Mouse (Mus musculus) layer of hippocampus, postnatal 14 days (tissue): ENCODE results near the gene Sez6l2. TPM values are rescaled to one million over a fixed set of nuclear protein-coding genes. Genes with fewer than 3 reads are reported as not detected.

Experiments used
- DNase-seq, 2 experiments: peaks; one replicate each; pipeline ENCODE4 v3.0.0; 2021 to 2022; ENCODE audit warnings: low spot score in 2 of 2, mixed read lengths in 1 of 2
- total RNA-seq, 2 experiments: library from RNA; stranded (reverse); gene quantifications; 2 replicates each; pipeline ENCODE4 v1.2.3; 2021

Sez6l2 gene
- total RNA-seq, 2 experiments from 2014 or later: 316 to 335 TPM

DNA sequence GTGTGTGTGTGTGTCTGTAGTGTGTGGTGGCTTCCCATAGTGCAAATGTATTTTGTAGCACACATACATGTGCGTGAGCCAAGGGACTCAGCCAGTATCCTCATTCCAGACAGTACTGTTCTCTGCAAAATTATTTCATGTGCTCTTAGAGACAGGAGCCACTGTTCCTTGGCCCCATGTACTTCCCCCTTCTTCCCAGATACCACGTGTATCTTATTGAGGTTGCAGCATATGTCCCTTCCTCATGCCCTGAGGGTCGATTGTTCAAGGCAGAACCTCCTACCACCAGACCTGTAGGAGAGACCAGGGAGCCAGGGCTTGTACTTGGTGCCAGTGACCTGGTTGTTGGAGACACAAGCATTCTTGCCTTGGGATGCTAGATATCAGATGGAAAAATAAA, 4.8 kb downstream of the Sez6l2 start:
- no peak for DNase-seq

DNA sequence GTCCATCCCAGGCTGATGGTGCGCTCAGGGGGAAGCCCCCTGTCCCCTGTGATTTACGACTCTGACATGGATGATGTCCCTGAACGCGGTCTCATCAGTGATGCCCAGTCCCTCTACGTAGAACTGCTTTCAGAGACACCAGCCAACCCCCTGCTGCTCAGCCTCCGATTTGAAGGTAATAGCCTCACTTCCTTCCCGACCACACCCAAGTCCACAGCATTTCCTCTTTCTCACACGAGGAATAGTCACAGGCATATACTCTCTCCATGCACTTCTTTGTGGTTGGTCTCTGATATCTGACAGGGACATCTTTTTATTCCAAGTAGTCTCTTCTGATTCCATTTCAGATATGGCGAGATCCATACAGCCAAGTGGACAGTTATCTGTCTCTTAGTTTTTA, 9.4 kb downstream of the Sez6l2 start:
- DNase-seq: no peak

DNA sequence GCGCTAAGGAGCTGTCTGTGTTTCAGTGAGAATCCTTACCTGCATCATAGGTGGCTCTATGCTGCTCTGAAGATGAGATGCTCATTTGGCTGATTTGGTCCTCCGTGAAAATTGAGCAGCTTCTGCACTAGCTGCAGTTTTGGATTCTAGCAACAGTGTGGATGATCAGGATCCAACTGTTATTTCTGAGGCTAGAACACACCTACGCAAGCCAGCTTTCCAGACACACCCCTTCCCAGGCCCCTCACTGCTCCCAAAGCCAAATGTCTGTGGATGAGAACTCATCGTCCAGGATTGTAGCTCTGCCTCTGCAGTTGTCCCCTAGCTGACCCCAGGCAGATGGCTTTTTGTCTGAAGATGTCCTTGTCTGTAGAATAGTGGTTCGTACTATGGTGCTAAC, 10.7 kb downstream of the Sez6l2 start:
- no peak for DNase-seq

DNA sequence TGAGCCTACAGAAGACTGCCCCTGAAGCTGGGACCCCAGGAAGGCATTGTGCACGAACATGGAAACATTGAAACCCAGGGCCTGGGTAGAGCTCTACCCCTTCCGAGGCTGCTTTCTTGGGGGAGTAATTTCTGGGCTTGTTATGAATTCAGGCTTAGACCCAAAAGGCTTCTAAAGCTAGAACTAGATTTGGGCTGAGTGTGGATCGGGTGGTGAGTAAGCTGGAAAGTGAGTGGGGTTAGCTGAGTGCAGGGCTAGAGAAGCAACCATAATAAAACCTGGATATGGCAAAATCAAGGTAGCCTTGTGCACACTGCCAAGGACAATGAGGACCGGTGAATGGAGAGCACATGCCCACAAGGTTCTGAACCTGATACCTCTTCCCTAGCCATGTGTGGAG, 11.6 kb downstream of the Sez6l2 start:
- DNase-seq: no peak

DNA sequence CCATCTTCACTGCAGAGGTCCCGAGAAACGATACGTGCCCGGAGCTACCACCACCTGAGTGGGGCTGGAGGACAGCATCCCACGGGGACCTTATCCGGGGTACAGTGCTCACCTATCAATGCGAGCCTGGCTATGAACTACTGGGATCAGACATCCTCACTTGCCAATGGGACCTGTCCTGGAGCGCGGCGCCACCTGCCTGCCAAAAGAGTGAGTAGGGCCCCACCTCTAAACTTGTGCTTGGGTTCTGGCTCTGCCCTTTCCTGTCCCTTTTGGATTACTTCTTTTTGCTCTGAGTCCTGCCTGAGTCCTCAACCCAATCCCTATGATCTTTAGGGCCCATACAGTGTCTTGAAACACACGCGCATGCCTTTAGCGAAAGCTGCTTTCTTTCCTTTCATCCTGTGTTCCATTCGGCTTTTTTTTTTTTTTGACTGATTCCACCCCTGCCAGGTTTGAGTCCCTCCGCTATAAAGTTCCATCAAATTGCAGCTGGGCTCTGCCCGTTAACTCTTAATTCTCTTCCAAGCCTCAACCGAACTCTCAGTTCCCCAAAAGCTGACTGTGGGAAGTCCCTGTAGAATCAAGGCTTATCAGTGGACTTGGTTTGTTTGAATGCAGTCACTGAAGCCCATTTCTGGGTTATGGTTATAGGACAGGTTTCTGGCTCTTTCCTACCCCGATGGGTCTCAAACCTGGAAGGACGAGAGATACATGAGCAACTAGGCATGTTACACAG, 13.4 kb downstream of the Sez6l2 start:
- no peak for DNase-seq

DNA sequence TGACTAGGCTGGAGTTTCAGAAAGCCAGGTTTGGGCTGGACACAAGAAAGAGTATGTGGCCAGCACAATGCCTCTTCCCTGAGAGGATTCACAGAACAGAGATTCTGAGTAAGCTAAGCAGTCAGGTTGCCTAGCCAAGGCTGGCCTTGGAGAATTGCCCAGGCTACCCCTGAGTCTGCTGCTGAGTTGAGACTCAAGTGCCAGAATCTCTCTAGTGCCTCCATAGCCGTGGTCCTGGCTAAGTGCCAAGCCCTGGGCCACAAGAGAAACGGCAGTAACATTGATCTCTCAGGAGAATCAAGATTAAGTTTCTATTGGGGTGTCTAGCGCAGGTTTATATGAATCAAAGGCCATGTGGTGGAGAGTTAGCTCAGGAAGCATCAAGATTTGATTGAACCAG, 15.2 kb downstream of the Sez6l2 start:
- DNase-seq: no peak

DNA sequence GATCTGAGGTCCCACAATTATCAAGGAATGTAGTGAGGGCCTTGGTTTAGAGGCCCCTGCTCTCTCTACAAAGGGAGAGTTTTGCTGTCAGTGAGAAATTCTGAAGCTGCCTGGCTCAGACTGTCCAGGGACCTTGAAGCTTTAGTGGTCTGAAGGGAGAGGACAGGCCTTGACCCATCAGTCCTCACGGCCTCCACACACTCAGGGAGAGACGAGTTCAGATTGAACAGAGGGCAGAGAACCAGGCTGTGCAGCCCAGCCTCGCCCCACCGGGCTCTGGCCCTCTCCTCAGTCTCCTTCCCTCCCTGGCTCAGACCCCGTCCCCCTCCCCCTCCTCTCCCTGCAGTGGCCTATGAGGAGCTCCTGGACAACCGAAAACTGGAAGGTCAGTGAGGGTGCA, 17.0 kb downstream of the Sez6l2 start:
- no peak for DNase-seq

DNA sequence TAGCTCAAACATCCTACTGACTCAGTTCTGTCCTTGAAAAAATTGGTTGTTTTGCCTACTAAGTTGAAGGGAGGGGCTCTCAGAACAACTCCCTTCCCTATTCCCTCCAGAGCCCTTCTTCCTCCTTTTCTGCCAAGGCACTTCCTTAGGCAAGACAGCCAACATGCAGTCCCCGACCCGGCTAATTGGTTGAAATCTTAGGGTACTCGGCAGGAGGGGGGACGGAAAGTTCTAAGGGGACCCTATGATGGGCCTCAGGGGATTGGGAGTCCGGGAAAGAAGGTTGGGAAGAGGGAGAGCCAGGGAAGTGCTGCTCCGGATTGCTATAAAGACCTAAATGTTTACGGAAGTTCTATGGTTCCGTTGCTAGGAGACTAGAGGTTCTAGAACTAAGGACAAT, 25.1 kb downstream of the Sez6l2 start:
- DNase-seq: no peak

DNA sequence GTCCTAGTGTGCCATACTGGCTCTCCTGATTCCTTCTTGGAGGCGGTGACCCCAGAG, 25.4 kb downstream of the Sez6l2 start, which contains the start of gene Cdipt:
TSS of gene Cdipt (plus strand) at position 22 of the 57 bp plus-strand sequence.
- DNase-seq: no peak

DNA sequence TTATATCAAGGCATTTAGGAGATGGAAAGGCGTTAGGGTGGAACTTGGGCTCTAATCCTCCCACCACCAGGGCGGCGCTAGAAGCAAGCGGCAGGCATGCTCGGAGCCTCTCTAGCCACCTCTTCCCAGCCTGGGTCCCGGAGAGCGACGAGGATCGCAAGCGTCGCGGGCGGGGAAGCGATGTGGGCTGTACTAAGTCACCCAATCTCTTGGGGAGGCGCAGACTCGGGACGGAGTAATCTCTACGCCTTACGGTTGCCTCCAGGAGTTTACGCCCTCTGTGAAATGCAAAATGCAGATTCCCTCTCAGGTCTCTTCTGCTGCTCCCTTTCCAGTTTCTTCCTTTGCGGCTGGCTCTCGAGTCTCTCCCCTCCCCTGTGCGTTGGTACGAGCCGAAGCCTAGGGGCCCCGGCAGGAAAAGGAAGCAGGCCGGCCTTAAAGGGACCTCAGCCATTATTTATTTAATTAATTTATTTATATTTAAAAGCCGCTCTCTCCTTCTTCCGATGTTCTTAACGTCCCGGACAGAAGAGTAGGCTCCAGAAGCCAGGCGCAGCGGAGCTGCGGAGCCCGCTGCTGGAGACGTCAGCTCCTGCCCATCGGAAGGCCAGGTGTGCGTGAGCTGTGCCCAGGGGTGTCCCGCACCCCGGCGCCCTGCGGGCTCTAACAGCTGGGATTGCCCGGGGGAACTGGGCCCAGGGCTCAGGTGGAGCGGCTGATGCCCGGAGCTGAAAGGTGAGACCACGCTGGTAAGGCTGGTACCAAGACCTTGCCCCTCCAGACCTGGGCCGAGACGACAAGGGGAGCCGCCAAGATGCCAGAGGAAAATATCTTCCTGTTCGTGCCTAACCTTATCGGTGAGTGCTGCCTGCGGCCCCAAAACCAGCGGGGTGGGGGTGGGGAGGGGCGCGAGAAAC, 25.8 kb downstream of the Sez6l2 start, which contains the start of gene Cdiptos:
TSS of gene Cdiptos (minus strand) at position 149 of the 917 bp plus-strand sequence.
- DNase-seq: peak; percentile 96

DNA sequence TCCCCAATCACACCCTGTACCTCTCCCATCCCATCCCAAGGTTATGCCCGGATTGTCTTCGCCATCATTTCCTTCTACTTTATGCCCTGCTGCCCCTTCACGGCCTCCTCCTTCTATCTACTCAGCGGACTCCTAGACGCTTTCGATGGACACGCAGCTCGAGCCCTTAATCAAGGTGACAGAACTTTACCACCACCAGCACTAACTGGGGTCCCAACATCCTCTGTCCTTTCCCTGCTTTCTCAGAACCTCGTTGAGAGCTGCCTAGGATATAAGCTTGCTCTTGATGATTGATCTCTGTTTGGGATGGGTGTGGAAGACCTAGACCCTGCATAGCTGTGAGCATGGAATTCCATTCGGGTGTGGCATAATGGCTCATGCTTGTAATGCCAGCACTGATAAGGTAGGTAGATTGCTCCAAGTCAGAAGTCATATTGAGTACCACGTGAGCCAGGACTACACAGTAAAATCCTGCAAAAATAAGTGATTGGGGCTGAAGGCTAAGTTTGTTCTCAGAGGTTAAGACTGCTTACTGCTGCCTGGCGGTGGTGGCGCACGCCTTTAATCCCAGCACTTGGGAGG, 26.6 kb downstream of the Sez6l2 start:
- DNase-seq: no peak

DNA sequence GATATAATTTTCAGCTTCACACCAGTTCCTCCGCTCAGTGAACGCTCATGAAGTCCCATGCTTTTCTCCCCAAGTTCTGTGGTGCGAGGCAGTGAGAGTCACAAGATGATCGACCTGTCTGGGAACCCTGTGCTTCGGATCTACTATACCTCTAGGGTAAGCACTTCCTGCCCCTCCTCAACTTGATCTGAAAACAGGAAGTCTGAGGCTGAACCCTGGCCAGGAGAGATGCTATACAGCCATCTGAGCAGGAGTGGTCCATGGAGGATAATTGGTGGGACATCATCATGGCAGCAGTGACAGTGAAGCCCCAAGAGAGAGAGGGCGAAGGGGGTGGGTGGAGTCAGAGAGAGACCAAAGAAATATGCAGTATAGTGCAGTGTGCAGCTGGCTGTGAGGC, 28.5 kb downstream of the Sez6l2 start:
- DNase-seq: no peak

DNA sequence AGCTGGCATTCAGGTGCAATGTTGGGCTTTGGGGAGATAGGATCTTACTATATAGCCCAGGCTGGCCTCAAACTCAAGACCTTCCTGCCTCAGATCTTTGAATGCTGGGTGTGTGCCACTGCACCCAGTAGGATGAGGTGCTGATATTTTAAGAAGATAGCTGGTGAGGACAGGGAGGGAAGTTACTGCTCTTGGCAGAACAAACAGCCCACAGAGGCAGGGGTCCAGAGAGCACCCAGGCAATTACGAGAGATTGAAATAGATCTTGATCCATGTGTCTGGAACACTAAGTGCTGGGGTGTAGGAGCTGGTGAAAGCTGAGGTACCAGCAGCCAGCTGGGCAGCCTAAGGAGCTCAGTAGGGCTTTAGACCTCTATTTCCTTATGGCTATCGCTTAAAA, 31.2 kb downstream of the Sez6l2 start:
- DNase-seq: no peak

DNA sequence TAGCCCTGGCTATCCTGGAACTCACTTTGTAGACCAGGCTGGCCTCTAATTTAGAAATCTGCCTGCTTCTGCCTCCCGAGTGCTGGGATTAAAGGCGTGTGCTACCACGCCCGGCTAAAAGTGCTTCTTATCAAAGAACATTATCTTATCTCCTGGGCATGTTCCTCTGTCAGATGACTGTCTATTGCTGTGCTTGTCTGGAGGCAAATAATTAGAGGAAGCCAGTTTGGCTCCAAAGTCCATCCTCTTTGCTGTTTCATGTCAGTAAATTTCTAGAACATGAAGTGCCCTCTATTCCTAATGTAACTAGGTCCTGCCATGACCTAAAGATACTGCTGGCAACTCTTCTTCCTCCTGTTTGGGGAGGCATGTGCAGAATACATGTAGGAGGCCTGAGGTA, 31.7 kb downstream of the Sez6l2 start:
- DNase-seq: no peak

DNA sequence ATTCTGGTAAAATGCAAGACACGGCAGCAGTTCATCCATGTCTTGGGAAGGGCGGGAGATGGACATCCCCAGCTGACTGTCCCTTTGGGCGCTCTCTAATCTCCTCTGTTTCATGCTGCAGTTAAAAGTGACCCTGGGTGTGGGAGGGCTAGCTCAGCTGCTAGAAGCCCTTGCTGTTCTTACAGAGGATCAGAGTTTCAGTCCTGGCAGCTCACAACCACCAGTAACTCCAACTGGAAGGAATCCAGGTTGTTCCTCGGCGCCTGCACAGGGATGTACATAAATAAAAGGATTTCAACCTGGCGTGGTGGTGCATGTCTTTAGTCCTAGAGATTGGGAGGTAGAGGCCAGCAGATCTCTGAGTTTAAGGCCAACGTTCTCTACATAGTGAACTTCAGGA, 32.8 kb downstream of the Sez6l2 start:
- DNase-seq: no peak

DNA sequence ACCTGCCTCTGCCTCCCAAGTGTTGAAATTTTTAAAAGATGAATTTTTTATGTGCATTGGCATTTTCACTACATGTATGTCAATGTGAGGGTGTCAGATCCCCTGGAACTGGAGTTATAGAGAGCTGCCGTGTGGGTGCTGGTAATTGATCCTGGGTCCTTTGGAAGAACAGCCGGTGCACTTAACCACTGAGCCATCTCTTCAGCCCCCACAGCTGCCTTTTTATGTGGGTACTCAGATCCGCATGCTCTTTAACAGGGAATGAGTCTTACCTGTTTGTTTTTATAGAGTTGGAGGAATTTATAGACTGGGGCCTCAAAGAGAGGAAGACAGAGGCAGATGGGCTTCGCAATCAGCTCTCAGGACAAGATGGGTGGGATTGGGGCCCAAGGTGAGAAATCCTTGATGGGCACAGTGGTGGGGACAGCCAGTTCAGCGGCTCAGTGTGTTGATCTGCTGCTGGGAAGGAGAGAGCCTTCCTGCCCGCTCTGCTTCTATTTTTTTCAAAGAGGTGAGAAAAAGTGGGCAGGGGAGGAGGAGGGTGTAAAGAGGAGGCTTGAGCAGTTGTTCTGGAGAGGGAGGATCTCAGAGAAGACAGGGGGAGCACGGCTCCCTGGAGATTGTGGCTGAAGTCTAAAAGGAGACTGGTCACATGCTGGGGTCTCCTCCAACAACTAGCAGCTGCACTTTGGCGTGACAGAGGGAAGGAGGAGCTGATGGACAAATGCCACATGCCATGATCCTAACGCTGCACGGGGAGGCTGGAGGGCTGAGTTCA, 34.5 kb downstream of the Sez6l2 start:
- no peak for DNase-seq

DNA sequence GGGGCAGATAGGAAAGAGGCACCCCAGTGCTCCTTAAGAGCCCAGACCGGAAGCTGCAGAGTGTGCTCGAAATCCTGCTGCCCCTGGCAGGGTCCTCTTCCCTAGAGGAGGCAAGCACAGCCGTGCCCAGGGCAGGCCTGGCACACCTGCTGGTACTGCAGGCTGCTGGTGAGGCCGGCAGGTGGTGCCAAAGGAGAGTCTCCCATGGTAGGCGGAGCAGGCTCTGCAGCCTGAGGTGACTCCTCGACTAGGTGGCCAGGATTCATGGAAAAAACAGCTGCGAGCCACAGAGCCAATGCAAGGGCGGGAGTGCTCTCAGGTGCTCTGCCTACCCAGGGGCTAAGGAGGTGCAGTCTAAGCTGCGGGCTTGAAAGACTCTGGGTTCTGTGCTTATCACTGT, 36.0 kb downstream of the Sez6l2 start:
- DNase-seq: peak; percentile 26 to 43

DNA sequence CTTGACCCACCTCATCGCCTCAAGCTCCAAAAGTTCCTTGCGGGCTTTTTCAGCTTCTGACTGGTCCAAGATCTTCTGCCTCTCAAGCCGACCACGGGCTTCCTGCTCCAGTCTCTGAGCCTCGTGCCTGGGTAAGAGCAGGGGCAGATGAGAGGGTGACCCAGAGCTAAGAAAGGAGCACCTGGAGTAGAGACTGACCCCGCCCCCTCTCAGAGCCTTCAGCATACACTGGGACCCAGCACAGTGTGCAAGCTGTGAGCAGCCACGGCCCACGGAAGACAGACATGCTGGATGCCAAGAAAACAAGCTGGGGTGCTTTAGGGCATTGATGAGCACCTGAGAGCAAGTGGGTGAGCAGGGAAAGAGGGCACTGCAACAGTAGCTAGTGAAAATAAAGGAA, 38.5 kb downstream of the Sez6l2 start:
- DNase-seq: no peak

DNA sequence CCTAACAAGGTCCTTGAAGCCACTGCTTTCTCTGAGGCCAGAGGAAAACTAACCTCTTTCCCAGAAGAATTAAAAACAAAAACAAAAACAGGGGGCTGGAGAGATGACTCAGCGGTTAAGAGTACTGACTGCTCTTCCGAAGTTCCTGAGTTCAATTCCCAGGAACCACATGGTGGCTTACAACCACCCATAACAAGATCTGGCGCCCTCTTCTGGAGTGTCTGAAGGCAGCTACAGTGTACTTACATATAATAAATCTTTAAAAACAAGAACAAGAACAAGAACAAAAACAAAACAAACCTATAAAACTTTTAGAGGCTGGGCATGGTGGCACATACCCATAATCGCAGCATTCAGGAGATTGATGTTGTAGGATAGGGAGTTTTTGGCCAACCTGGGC, 46.1 kb downstream of the Sez6l2 start:
- no peak for DNase-seq

DNA sequence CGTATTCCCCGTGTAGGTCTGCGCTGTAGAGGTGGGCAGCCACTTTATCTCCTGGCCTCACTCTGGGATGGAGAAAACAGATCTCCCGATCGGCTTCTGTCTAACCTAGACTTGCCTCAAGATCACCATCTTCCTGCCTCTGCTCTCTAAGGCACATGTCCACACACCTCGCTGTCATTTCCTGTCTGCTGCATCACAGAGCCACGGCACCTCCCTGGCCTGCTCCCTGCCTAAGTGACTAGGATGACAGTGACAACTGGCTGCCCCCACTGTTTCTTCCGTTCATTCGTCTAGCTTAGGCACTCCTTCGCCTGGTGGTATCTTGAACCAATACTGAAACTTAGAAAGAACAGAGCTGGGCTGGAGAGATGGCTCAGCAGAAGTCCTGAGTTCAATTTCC, 49.2 kb downstream of the Sez6l2 start:
- DNase-seq: no peak

DNA sequence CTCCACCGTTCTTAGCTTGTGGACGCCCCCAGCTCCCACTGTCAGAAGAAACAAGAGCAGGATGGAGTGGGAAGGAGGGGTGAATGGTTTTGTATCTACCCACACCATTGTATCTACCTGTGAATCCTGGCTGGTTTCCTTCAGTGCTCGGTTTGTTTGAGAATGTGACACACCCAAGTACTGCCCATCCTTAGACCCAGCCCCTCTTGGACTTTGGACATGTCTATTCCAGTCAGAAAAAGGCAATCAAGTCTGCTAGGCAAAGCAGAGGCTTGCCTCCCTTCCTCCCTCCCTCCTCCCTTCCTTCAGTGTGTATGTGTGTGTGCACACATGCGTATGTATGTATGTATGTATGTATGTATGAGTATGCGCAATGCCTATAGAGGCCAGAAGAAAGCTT, 53.3 kb downstream of the Sez6l2 start:
- DNase-seq: no peak
